Mouse (Mus musculus): Measurements from ENCODE around the gene Oas3.

DNA sequence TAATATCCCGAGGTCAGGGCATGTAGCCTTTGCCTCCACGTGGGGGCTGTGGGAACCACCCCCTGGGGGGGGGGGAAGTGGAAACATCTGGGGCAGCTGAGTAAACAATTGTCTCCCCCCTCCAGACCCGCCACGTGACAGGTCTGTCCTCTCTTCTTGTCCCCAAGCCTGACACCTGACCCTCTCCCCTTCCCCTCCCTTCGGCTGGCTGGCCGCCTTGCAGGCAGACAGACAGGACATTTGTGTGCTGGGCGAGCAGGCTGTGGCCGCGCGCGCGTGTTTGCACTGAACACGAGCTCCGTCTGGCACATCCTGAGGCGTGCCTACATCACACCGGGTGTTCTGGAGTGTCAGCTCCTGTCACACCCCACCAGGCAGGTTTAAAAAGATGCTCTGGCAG, 70.9 kb downstream of the Oas3 start:
- TF ChIP-seq CTCF (IDR thresholded peaks at IDR 0.05; ENCODE audit: low read depth) = no peak
- TF ChIP-seq EP300 (optimal IDR thresholded peaks at IDR 0.05) = no peak
